Comparison of ENCODE assay signal across 7 mouse cellular contexts in genomic region chr15:78778077-78778870, GRCm38 (mm10). TPM values are rescaled to one million over a fixed set of nuclear protein-coding genes. Genes with fewer than 3 reads are reported as not detected.
DNase-seq lines count a peak whose midpoint lies in the region; ATAC-seq and TF ChIP-seq lines count a peak whose summit lies in the region.

No protein-coding gene starts in this region.

- peak; percentile 73; the same call in 1 of the 2 replicates for TF ChIP-seq CTCF in small intestine, adult 2 months (IDR thresholded peaks at IDR 0.05; ENCODE audit: extremely low read depth, insufficient read length, insufficient replicate concordance, low read depth, low read length)

- ATAC-seq in inflammation-experienced regulatory T-cells, adult 6 months, result peak; percentile 65

- no peaks in the 10 kb centered on the region for H3K27me3 ChIP-seq in small intestine, adult 2 months (ENCODE audit: control insufficient read depth, insufficient read depth, low read length)

- peaks cover 23% of the 10 kb centered on the region for H3K36me3 ChIP-seq in small intestine, adult 2 months (ENCODE audit: control insufficient read depth, insufficient read depth, low read length)

- WGBS in small intestine, adult 2 months, result 54% methylated on average over 14 of the region's 15 CpGs

- TF ChIP-seq POLR2A in small intestine, adult 2 months (IDR thresholded peaks at IDR 0.05; ENCODE audit: low read depth, low read length), result no peak

- peaks cover 19% of the 10 kb centered on the region for H3K4me1 ChIP-seq in small intestine, adult 2 months (ENCODE audit: control insufficient read depth, insufficient read depth, insufficient read length, low read length)

- DNase-seq in adrenal gland, adult 18-20 months (ENCODE audit: low spot score in 2 of 2), result peak; percentile 81 to 91
- DNase-seq in cerebellum, postnatal 4 days (ENCODE audit: low spot score in 2 of 2), result peak; percentile 87 to 93
- peak; percentile 84 to 86 for DNase-seq in gastrocnemius, adult 8-10 months (ENCODE audit: low spot score in 2 of 2)
- DNase-seq in left cerebral cortex, postnatal 10 days (ENCODE audit: extremely low spot score in 1 of 2, low spot score in 2 of 2), result peak; percentile 81 to 94
- DNase-seq in mesoderm, embryonic 11.5 days (ENCODE audit: low read depth, low spot score), result peak; percentile 93

- H3K4me3 ChIP-seq in small intestine, adult 2 months (ENCODE audit: low read depth, low read length), result no peak overlapping the region

- H3K27ac ChIP-seq in small intestine, adult 2 months (ENCODE audit: insufficient read depth, low read depth, low read length), result no peak overlapping the region; the same call in 1 of the 2 replicates

- intact Hi-C loops in left cerebral cortex, postnatal 10 days (cut with DNase I), result no loop called here

RNA-seq across cellular contexts. Expression of gene Mfng, which starts 5.0 kb away (rescaled TPM):
- 10 to 100 TPM; 11.8 to 21.4 TPM for total RNA-seq in adrenal gland, adult 18-20 months (2021)
- 1 to 10 TPM; 2.3 to 3.6 (median 2.7) TPM for total RNA-seq in gastrocnemius, adult 8-10 months (2022)
- 10 to 100 TPM; 45.8 to 70.7 (median 62.8) TPM for polyA plus RNA-seq in inflammation-experienced regulatory T-cells, adult 6 months (2017; shearing (Covaris generic))
- 1 to 10 TPM; 6.7 to 7.6 TPM for total RNA-seq in left cerebral cortex, postnatal 10 days (2021)
- 4.7 and 7.9 TPM in 2 replicates for polyA plus RNA-seq in small intestine, adult 2 months (2012; rRNA removed)

RNA-seq across cellular contexts. Expression of gene Card10, which starts 24.6 kb away (rescaled TPM):
- total RNA-seq in adrenal gland, adult 18-20 months (2021), result 1 to 10 TPM; 5.6 to 8.1 TPM
- total RNA-seq in gastrocnemius, adult 8-10 months (2022), result 1 to 10 TPM; 3.4 to 6.0 (median 4.4) TPM
- polyA plus RNA-seq in inflammation-experienced regulatory T-cells, adult 6 months (2017; shearing (Covaris generic)), result under 1 TPM; 0.15 to 0.26 (median 0.19) TPM
- total RNA-seq in left cerebral cortex, postnatal 10 days (2021), result 1 to 10 TPM; 4.3 to 5.1 TPM
- 15.8 and 28.3 TPM in 2 replicates for polyA plus RNA-seq in small intestine, adult 2 months (2012; rRNA removed)

RNA-seq across cellular contexts. Expression of gene Elfn2, which starts 59.7 kb away (rescaled TPM):
- total RNA-seq in adrenal gland, adult 18-20 months (2021), result 1 to 10 TPM; 1.8 to 3.4 TPM
- total RNA-seq in gastrocnemius, adult 8-10 months (2022), result under 1 TPM in 3 of 4 experiments, not detected in 1; 0.05 to 0.11 (median 0.07) TPM
- polyA plus RNA-seq in inflammation-experienced regulatory T-cells, adult 6 months (2017; shearing (Covaris generic)), result under 1 TPM in 1 of 3 experiments, not detected in 2; 0.05 TPM
- total RNA-seq in left cerebral cortex, postnatal 10 days (2021), result 100 to 1,000 TPM in 1 of 2 experiments, 10 to 100 TPM in 1; 92.2 to 116 TPM
- 0.14 and 0.35 TPM in 2 replicates for polyA plus RNA-seq in small intestine, adult 2 months (2012; rRNA removed)

Comparison
In these comparisons a context has a peak if more than half of its experiments do, and no peak if none do; other contexts are left out.
1. RNA of gene Elfn2, which starts 59.7 kb away (total RNA-seq): 92.2 to 116 TPM in left cerebral cortex, postnatal 10 days; 1.8 to 3.4 TPM in adrenal gland, adult 18-20 months and 0.05 to 0.11 TPM in gastrocnemius, adult 8-10 months; every median in the first group is over 10 times any median in the second.
2. Peak in every context shown above with its lines, with median percentiles within 50 percentile points of each other: DNase-seq.